Mouse (Mus musculus) adrenal gland, adult (tissue): ENCODE results near the gene Hscb.
"Not testable (repeated sequence)": the region's sequence is repeated elsewhere in the genome, so short reads cannot be mapped to it uniquely, and the experiment has no call there.

Source experiments
- DNase-seq, 2 experiments: peaks; one replicate each; pipeline ENCODE4 v3.0.0; 2022 to 2023; ENCODE audit warnings: low spot score in 1 of 2; ENCODE audit not compliant: inconsistent age in 2 of 2

Hscb gene

DNA sequence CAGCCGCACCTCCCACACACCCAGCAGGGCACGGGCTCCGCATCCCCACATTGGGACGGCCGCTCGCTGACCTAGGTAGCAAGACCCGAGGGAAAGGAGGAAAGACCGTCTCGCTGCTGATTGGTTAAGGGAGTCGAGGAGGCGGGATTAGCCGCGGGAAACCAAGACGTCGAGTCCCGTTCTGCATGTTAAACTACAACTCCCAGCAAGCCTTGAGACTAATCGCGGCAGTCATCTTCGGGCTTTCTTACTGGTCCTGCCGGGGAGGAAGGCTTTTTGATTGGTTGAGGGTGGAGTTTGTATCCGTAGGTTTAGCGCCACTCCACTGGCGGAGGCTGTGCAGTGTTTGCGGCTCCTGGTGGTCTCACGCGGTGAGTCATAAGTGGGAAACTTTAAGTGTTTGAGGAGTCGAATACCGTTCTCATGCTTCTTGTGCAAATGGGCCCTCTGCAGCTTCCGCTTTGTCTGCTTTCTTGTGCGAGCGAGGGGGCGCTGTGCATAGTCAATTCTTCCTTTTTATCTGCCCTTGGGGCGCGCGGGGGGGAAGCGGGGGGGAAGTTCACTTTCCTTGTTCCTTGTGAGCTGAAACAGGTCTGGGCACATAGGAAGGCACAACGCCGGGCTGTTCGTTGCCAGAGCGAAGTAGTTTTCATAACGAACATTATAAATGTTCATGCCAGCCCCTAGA is at the start of gene Hscb, which contains the start of gene Chek2:
Gene Hscb (minus strand): TSS at position 100 of the 688 bp plus-strand sequence.
Gene Chek2 (plus strand): TSS at position 302 of the 688 bp plus-strand sequence.
- peak; percentile 97 to 99 for DNase-seq

DNA sequence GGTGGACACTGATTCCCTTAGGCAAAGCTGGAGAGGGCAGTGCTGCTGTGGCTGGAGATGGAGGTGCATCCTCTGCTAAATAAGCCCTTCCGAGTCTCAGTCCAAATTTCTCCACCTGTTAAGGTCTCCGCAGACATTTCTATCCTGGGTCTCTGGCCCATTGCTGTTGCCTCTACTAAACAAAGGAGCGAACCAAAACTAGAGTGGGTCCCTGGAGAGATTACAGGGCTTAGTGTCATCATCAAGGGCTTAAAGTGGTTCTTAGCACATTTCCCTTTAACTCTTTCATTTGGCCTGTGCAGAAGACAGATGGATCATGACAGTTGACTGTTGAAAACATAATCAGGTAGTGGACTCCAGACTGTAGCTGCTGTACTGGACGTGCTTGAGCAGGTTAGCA is 49.0 kb upstream of the Hscb start:
- no peak for DNase-seq

DNA sequence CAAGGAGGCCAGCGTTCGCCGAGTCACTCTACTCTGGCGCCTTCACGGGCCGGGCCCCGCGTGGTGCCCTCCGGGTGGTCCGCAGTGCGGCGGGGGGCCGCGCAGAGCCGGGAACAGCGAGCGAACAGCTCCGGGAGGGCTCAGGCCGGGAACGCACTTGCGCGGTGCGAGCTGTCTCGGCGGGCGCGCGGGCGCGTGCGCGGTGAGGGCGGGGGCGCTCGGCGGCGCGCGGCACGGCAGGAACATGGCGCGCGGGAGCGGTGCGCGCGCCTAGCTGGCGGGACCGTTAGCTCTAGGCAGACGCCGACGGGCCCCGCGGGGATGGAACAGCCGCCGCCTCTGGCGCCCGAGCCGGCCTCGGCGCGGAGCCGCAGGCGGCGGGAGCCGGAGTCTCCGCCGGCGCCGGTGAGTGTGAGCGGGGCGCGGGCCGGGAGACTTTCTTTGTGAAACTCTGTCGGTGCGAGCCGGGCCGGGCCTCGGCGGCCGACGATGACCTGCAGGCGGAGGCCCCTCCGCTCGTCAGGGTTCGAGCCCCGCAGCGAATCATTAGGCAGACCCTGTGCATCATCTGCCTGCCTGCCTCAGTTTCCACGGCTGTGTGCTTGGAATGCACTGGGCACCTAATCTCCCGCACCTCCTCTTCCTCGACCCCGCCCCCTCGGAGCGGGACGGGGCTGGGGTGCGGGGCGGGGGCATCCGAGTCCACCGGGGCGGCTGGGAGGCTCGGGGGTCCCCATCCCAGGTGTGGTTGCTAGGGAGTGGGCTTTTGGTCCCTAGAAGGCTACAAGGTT is 40.2 kb upstream of the Hscb start, which contains the start of gene Ttc28:
Gene Ttc28 (plus strand): TSS at position 220 of the 791 bp plus-strand sequence.
- peak; percentile 91 to 96 for DNase-seq

DNA sequence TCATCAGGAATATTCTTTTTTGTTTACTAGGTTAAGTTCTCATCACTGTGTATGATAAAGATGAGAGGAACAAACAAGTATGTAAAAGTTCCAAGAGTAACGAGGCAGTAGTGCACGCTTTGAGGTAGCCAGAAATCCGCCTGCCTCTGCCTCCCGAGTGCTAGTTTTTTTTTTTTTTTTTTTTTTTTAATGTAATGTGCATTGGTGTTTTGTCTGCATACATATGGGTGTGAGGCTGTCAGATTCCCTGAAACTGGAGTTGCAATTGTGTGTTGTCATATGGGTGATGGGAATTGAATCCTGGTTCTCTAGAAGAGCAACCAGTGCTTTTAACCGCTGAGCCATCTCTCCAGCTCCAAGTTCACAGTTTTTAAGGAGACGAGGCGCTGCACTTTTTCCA is 39.5 kb upstream of the Hscb start:
- no peak for DNase-seq

DNA sequence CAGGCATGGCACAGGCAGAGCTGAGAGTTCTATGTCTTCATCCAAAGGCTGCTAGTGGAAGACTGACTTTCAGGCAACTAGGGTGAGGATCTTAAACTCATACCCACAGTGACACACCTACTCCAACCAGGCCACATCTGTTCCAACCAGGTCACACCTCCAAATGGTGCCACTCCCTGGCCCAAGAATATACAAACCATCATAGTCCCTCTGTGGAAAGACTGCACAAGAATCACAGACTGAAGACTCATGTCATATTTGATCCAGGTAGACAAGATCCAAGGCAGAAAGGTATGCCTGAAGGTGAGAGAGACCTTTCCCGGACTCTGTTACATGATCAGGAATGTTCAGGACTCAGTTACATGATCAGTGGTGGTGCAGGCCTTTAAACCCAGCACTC is 38.9 kb upstream of the Hscb start:
- DNase-seq: not testable (repeated sequence)

DNA sequence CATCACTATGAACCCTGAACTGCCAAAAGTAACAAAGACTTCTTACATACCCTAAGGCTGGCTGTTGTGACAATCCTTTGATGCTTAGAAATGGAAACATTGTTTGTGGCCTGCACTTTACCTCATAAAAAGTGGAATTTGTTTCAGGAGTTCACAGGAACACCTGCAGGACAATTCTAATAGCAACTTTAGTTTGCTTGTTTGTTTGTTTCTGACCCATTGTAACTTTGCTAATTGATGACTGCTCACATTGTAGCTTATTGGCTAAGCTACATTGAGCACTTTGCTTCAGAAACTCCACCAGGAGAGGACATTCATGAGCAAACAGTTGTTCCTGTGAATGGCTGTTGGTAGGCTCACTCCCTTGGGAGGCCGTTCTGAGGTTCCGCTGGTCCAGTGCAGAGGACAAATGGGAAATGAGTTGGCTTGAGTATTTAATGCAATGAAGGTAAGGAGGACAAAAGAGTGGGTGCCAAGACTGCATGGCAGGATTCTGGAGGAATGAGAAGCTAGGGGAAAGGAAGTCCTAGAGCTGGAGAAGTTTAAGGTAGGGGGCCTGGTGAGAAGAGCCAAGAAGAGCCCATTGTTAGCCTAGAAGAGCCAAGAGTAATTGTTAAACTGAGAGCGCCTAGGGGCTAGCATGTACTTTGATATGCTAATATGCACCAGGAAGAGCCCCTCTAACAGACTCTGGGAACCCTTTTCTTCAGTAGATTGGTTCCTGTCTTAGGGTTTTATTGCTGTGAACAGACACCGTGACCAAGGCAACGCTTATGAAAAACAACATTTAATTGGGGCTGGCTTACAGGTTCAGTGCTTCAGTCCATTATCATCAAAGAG is 38.3 kb upstream of the Hscb start:
- no peak for DNase-seq

DNA sequence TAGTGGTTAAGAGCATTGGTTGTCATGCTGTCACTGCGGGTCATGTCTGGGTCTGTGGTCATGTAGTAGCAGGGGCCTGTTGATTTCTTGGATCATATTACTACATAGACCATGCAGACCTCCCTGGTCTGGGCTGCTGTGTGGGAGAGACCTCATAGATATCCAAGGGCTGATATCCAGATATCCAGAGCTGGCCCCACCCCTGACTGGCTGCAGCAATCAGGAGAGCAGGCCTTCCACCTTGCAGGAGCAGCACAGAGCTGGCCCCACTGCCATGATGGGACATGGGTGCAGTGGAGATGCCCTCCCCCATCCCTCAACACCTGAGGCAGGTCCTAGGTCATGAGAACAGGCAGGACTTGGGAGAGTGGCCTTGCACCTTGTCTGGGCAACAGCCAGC is 35.7 kb upstream of the Hscb start:
- no peak for DNase-seq

DNA sequence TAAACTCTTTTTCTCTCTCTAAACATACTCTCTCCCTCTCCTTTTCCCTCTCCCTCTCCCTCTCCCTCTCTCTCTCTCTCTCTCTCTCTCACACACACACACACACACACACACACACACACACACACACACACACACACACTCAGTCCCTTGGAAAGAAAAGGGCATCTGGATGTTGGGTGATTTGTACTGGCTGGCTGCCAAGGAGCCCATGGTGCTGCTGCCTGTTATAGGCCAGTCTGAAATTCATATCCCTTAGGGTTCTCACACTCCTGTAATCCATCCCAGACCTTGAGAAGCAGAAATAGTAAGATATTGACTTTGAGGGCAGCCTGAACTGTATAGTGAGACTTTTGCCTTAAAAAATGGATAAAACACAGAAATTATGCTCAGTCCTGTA is 35.1 kb upstream of the Hscb start:
- peak; percentile 45 to 48 for DNase-seq

DNA sequence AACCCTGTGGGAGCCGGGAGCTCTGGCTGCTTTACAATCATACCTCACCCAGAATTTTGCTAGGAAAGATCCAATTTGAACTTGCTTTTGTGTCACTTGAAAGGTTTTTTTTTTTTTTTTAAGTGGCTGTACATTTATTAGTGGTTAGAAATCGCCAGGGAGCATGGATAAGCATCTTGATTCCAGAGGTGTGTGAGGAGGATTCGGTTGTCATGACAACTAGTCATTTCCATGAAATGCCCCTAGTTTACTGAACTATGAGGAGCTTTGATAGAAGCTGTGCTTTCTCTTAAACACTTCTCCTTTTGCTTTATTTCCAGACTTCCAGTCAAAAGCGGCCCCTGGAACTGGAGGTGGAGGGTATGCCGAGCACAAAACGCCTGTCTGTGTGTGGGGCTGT is 33.6 kb upstream of the Hscb start:
- DNase-seq: no peak

DNA sequence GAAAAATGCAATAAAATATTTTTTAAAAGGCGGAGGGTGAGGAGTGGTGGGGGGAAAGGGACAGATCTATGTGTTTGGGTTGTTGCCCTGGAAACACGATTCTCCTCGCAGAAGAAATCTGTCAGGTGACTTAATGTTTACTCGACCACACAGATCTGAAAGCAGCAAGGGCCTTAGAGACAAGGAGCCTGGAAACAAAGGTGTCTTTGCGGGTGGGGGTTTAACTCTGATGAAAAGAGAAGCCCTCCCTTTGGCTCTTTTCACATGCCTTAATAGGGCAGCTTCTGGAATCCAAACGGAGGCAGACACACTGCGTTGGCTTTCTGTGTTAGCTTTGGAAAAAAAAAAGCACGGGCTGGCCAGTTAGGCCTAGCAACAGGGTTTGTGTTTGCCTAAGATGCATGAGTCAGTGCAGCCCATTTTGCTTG is 29.7 kb upstream of the Hscb start:
- DNase-seq: no peak

DNA sequence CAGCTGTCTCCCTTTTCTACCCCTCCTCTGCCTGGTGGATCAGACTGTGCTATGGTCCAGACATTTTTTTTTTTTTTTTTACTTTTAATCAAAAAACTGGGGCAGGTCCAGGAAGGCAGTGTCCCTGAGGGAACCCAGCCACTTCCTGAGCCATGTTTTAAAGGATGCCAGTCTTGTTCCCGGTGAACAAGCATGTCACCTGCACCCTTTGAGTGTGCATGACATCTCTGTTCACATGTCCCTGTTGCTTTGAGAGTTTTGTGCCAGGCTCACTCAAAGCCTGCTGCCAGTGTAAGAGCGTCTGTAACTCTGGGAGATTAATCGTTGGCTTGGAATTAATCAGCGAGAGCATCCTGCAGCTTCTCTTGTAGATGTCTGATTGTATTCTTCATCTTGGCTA is 28.9 kb upstream of the Hscb start:
- no peak for DNase-seq

DNA sequence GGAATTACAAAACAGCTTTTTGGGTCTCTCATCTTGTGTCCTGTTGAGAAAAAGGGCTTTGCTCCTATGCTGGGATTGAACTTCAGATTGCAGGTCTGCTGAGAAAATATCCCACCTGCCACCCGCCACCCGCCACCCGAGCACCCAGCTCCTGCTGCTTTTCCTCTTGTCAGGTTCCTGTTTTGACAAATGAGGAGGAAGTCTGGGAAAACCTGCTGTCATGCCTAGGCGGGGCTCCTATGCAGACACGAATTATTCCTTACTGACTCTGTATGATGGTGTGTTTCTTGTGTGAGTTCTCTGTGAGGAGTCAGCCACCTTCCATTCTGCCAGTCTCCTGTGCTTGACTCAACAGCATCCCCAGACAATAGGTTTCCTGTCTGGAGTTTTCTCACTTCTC is 20.9 kb upstream of the Hscb start:
- DNase-seq: no peak

DNA sequence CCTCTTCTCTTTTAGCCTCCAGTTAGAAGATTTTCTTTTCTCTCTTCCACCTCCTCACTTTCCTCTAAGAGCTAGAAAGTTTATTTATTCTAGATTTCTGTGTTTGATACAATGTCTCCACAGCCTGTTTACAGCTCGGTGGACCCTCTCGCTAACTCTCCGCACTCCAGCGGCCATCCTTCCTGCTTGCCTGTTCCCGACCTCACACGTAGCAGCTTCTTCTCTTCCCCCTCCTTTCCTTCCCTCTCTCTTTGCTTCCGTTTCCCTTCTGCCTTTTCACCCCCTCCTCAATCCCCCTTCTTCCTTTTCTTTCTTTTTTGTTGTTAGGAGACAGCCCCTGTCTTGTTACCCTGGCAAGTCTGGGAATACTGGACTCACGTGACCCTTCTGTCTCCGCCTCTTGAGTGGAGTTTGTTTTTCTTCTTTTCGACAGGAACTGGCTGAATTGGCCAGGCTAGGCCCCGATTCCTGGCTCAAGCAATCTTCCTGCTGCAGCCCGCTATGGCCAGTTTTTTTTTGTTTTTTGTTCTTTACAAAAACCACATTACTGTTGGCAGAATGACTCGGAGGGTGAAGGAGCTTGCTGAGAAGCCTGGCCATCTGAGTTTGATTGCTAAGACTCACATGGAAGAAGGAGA is 19.6 kb upstream of the Hscb start:
- peak; percentile 42 to 83 for DNase-seq

DNA sequence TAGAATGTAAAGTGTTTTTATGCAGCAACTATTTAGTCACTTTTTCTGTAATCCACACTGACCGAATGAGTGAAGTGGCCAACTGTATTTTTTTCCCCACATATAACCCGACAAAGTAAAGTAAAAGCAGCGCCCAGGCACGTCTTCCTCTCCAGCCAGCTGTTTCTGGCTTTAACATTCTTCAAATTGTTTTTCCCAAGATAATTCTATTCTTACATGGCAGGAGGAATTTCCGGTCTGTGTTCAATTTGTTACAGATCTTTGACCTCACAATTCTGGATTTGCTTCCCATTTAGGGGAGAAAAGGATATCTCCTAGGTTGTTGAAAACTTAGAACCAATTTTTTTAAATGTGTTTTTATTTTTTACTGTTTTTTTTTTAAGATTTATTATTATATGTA is 17.5 kb upstream of the Hscb start:
- DNase-seq: peak in 1 of 2 experiments; percentile 41

DNA sequence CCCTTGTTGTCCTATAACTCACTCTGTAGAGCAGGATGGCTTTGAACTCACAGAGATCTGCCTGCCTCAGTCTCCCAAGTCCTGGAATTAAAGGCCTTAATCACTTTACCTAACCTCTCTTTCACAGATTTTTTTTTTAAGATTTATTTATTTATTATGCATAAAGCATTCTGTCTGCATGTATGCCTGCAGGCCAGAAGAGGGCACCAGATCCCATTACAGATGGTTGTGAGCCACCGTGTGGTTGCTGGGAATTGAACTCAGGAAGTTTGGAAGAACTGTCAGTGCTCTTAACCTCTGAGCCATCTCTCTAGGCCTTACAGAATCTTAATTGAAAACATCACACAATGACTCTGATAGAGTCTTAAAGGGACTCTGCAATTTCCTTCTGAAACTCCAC is 13.4 kb upstream of the Hscb start:
- no peak for DNase-seq

DNA sequence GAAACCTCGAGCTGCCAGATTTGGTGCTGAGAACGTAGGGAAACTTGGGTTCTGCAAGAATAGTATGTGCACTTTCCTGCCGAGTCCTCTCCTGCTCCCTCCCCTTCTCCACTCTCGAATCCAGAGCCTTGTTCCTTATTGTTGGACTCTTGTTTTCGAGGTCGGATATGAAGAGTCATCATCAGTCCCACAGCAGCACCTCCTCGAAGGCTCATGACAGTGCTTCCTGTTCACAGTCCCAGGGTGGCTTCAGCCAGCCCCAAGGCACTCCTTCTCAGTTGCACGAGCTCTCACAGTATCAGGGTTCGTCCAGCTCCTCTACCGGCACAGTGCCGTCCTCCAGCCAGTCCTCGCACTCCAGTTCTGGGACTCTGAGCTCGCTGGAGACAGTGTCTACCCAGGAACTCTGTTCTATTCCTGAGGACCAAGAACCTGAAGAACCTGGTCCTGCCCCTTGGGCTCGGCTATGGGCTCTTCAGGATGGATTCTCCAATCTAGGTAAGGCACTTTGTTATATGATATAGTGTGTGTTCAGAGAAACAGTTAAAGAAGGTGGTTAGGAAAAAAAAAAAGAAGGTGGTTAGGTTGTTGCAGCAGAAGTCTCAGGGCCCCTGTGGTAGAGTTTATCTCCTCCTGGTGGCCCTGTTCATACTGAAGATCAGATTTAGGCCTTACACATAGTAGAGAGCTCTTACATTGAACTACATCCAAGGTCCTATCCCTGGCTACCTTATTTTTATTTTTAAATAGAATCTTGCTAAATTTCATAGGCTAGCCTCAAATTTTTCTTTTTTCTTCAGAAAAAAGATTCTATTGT is 1.7 kb upstream of the Hscb start:
- peak; percentile 12 to 29 for DNase-seq

DNA sequence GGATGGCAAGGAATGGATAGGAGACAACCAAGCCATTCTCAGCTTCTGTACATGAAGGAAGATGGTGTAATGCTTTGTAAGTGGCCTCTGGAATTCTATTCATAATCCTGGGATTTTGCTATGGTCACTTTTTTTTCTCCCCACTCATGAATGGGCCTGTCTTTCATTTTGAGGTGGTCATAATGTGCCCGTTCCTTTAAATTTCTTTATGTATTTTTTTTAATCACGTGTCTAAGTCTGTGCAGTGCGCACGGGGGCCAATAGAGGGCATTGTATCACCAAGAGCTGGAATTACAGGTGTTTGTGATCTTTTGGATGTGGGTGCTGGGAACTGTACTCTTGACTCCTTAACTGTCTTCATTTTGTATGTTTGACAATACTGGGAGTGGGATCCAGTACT is 888 bp upstream of the Hscb start:
- DNase-seq: peak; percentile 32 to 77

DNA sequence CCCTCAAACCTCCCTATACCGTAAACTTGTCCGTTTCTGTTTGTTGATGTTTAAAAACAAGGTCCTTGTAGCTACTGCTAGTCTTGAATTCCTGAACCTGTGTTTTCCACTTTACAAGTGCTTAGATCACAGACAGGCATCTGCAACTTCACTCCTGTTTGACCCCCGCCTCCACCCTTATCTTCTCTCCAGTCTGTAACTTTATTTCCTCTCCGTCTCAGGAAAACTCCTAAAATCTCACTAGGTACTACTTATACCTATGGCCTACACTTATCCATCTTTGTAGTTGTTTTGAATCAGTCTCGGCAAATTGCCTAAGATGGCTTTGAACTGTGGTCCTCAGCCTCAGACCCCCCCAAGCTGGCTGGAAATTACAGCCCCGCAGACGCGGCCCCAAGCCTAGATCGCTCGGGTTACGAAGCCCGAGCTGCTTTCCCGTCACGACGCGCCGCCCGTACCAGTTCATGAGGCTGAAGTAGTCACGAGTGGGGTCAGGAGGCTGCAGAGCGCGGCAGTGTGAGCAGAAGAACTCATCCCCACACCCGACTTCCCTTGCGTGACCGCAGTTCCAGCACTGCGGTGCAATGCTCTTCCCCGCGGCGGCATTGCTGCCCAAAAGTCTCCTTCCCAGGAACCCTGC is 419 bp downstream of the Hscb start:
- no peak for DNase-seq

DNA sequence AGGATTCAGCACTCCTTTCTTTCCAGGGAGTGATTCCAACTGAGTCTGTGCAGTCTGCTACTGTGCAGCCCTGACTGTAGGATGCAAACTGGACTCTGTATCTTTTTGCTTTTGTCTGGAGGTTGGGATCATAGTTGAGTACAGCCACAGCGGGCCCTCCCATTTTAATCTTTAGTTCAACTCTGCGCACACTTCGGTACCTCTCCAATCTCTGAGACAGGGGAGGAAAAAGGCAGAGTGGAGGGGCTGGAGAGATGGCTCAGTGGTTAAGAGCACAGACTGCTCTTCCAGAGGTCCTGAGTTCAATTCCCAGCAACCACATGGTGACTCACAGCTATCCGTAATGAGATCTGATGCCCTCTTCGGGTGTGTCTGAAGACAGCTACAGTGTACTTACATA is 1.6 kb downstream of the Hscb start:
- DNase-seq: not testable (repeated sequence)

DNA sequence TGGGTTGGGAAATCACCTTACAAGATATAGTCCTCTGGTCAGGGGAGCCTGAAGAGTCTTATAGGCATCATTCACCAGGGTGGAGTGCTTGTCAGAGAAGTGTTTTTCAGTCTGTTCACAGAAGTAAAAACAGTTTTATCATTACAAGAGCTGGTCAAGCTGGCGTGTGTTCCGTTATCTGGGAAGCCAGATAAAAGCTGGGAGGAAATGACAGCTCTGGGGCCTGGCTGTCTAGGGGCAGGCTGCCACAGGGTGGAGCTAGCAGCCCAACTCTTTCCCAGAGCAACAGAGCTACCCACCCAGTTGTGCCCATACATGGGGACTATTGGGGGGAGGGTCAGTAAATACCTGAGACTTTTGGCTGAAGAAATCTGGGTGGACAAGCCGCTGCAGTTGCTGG is 3.6 kb downstream of the Hscb start:
- peak; percentile 33 to 68 for DNase-seq
